Mouse (Mus musculus): ENCODE measurements at regions not wholly inside any gene's neighbourhood (a gene's known extent, or its start where the extent isn't known, plus 50 kb on each side); places are given as distances from the start of the nearest gene placed in this dataset.

- no peak for DNase-seq
Measured at GRCm38 (mm10) chr15:36669748-36670147, 337.8 kb downstream of the Zfp706 start.

DNA sequence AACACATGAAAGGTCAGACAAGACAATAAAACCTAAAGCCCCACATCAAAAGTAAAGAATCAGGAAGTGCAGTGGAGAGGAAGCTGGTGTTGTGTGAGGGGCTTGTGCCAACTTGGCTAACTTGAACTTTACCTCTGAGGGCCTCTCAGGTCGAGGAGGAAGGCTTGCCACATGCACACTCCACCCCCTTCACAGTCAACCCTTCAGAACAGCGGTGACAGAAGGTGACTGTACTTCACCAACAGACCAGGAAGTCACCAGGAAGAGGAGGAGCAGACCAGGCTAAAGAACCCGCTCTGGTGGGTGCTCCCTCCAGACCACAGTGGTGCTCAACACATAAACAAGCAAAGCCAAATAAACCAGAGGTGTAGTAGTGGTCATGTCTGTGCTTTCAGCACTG lies 341.0 kb downstream of the Zfp706 start:
- no peak for DNase-seq

- DNase-seq, result no peak
Measured at GRCm38 (mm10) chr15:36664391-36664790, 343.2 kb downstream of the Zfp706 start.

DNA sequence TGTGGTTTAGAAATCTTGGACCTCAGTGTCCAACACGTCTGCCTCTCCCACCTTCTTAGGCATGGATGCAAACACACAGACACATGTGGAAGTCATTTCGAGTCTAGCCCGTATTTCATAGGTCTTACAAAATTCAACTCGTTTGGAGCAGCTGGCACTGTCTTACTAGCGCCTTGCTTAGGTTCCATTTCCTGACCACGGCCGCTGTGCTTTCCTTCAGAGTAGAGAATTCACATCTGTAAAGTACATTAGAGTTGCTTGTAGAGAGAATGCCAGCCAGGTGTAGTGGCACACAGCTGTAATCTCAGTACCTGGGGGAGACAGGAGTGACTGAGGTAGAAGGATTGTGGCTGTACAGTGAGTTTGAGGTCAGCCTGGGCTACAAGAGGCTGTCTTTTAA lies 346.6 kb downstream of the Zfp706 start:
- DNase-seq, result no peak
